Mouse (Mus musculus) cerebellum, postnatal 10 days (tissue): ENCODE data around the gene Atf7.
"Not testable (repeated sequence)": the region's sequence is repeated elsewhere in the genome, so short reads cannot be mapped to it uniquely, and the experiment has no call there.

Experiments
- DNase-seq, 2 experiments: peaks; one replicate each; pipeline ENCODE4 v3.0.0; 2021; ENCODE audit warnings: mixed read lengths in 2 of 2

Gene Atf7

GRCm38 (mm10) chr15:102624970-102625686 is at the start of gene Atf7, which contains the start of gene Gm28047:
Atf7 (minus strand) TSS chr15:102625464.
Gm28047 (minus strand) TSS chr15:102625067.
- peak; percentile 100 for DNase-seq

- DNase-seq, result peak; percentile 55 to 56
Observed at GRCm38 (mm10) chr15:102673548-102673947, 48.3 kb upstream of the Atf7 start.

DNA sequence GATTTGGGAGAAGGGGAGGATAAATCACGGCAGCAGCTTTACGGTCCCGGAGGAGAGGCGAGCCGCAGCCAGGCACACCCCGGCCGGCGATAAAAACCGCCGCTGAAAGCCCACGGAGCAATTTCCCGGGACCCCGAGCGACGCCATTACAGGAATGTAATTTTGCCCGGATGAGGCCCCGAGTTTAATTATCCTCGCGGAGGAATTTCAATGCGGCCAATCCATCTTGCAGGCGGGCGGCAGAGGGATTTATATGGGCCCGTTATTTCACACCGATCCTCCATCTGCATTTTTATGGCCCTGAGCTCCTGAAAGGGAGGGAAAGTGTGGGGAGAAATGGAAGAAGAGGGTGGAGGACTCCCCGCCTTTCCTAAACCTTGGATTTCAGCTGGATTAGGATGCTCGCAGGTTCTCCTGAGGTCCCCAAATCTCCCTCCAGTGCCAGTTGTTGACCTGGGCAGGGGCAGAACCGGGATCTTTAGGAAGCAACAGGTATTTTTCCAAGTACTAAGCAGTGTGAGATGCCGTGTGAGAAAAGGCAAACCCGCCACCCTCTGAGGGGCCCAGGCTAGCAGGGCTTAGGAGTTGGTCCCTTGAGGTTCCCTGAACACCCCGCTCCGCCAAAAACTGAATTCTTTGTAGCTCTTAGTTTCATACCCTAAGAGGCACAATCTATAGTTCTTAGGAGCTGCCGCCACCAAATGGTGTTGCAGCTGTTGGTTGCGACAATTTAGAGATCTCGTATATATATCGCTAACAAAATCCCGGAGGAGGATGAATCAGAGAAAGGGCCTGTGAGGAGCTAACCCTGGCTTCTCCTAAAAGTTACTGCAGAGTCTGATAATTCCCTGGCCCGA is 47.2 kb upstream of the Atf7 start, which contains the start of gene Atp5g2:
Gene Atp5g2 (minus strand): TSS at position 138 of the 857 bp plus-strand sequence.
- DNase-seq, result peak in 1 of 2 experiments; percentile 35

GRCm38 (mm10) chr15:102671721-102672214 is 46.5 kb upstream of the Atf7 start:
- DNase-seq, result peak; percentile 92 to 94

DNA sequence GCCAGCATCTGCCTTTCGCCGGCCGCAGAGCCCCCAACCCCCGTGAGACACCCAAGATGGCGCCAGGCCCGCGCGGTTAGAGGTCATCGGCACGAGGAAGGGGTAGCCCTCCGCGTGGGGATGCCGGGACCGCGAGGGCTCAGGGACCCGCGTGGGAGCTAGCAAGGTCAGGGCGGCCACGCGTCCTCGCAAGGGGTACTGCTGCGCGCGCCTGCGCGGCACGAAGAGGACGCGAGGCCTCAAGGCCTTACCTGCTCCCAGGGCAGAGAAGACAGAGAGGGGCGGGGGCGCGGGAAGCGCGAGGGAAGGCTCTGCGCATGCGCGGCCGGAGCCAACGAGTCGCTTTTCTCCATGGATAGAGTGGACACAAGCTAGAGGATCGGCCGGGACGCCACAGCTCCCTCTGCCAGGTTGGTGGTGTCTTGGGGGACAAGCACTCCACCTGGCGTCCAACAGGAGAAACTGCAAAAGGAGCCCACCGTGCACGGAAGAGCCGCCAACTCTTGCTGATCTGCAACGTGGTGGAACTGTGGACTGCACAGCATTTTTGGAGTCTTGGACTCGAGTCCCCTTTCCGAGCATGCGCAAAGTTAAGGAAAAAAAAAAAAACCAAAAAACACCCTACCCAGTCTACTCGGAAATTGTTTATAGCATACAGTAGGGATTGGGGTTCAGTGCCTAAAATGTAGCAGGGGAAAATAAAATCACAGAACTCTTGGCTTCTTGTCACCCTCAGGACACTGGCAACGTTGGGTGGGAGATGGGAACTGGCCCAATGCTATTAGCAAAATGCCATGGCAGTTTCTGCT is 45.7 kb upstream of the Atf7 start:
- DNase-seq, result peak; percentile 100

DNA sequence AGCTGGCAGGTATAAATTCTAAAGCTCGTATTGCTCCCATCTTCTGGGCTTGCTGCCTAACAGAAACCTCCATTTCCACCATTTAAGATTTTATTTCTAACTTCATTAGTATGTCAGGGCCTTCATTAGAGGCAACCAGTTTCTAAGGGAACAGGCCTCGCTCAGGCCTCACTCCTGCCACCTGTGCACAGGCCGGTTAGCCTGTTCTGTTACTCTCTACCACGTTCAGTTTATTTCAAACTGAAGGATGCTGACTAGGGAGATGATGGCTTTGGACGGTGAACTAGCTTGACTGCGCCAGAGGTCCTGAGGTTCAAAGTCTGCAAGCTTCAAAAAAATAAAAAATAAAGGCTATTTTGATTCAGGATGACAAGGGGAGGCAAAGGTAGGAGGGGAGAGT is 45.0 kb upstream of the Atf7 start:
- peak; percentile 39 to 62 for DNase-seq

GRCm38 (mm10) chr15:102669571-102669970 is 44.3 kb upstream of the Atf7 start:
- no peak for DNase-seq

- peak; percentile 84 to 89 for DNase-seq
Observed at GRCm38 (mm10) chr15:102665494-102665893, 40.2 kb upstream of the Atf7 start.

DNA sequence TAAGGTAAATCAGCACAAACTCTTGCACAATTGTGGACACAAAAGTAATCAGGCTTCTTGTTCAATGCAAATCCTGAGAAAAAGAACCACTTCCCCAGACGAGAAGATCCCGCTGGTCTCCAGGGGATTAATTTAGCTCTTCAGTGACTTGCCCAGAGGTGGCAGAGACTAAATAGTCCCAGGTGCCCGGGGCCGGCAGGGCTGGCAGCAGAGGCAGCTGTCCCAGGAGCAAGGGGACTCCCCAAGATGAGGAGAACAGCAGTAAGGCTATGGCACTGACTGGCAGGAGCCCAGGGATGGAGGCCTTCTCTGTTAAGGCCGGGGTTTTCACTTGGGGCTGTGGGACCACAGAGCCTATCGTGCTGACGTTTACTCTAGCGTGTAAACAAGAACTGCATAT is 38.6 kb upstream of the Atf7 start:
- DNase-seq, result no peak

GRCm38 (mm10) chr15:102662601-102663000 is 37.3 kb upstream of the Atf7 start:
- DNase-seq, result not testable (repeated sequence)

GRCm38 (mm10) chr15:102657926-102658381 is 32.7 kb upstream of the Atf7 start:
- DNase-seq, result no peak

GRCm38 (mm10) chr15:102656658-102657057 is 31.4 kb upstream of the Atf7 start:
- peak in 1 of 2 experiments; percentile 13 for DNase-seq

DNA sequence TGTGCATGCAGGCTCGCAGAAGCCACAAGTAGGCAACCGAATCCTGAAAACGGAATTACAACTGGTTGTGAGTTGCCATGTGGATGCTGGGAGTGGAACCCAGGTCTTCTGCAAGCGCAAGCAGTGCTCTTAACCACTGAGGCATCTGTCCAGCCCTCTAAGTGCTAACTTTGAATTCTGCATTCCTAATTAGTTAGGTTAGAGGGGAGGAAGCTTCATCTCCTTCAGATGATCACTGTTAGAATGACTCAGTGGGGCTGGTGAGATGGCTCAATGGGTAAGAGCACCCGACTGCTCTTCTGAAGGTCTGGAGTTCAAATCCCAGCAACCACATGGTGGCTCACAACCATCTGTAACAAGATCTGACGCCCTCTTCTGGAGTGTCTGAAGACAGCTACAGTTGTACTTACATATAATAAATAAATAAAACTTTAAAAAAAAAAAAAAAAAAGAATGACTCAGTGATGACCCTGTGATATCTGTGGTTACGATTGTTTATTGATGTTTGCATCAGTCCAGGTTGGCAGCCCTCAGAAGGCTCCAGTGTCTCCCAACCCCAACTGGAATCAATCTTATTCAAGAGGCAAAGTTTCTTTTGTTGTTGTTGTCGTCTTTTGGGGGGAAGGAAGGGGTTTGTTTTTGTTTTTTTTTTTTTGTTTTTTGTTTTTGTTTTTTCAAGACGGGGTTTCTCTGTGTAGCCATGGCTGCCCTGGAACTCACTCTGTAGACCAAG is 26.8 kb upstream of the Atf7 start:
- not testable (repeated sequence) for DNase-seq

GRCm38 (mm10) chr15:102651107-102651506 is 25.8 kb upstream of the Atf7 start:
- no peak for DNase-seq

DNA sequence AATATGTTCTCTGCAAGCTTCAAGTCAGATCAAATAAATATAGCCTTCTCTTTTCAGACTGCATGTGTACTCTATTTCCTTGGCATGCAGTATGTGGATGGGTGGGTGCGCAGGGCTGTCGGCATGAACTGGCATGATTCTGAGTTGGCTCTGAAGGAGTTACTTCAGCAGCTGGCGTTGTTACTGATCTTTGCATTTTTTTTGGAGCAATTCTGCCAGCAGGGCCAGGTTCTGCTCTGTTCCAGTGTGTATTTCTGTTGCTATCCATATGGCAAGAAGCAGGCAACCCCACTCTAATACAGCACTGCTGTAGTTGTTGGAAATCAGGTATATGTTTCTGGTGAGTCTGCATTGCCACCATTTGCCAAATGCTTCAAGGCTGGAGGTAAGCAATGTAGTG is 10.6 kb upstream of the Atf7 start:
- DNase-seq, result peak; percentile 55 to 67

DNA sequence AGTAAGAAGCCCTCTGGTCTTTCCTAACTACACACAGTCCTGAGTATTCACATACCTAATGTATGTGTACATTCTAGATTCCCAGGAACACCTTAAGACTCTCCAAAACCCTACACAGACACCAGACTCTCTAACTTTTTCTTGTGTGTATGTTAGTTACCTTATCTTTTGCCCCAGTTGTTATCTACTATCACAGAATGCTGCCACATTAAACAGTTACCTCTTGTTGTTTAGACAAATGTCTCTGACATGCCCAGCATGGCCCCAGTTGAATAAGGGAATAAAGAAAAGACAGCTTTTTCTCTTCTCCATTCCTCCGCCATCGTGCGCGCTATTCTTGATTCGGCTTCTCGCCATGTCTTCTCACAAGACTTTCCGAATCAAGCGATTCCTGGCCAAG is 9.4 kb upstream of the Atf7 start:
- no peak for DNase-seq

DNA sequence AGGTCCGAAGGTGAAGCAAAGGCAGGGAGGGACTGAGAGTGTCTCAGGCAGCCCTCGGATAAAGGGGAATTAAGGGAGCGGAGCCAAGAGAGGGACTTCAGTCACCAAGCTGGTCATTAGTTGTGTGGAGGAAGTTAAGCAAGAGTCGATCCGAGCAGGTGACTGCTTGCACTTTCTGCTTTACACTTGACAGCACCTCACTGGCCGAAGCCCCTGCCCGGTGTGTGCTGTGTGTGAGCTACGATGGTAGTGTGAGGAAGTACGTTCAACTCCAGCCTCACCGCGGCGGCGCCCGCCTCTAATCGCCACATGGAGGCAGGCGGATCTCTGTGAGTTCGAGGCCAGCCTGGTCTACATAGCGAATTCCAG is 407 bp upstream of the Atf7 start:
- peak in 1 of 2 experiments; percentile 61 for DNase-seq

GRCm38 (mm10) chr15:102624291-102624969 is 834 bp downstream of the Atf7 start:
- DNase-seq, result peak; percentile 42 to 51

DNA sequence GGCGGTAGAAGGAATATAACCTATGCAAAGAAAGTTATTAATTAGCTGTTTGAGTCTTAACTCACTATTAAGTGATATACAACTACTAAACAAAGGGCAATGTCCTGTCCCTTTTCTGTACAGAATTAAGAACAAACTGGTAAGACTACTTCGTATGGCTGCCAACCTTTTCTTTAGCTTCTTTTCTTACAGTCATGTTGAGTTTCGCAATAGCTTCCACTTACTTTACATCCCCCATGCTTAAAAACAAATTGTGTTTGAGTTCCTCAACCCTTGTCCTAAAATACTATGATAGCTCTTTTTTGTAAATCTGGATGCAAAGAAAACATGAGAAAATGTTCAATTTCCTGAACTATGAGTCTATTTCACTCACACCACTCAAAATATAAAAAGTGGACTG is 2.1 kb downstream of the Atf7 start:
- DNase-seq, result no peak

DNA sequence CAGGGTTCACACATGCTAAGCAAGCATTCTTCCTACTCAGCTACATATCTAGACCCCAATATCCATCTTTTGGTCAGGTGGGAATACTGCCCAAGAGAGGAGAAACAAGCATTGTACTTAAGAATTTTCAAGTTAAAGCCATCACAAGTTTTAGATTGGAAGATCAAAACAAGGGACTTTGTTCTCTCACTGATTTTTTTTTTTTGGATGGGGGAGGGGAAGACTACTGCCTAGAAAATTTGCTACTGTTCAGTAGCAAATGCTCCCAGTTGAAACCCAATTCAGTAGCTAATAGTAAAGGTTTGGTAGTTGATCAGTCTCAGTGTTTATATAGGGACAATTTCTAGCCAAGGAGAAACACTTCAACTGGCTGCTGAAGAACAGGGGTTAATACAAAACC is 2.7 kb downstream of the Atf7 start:
- no peak for DNase-seq

- DNase-seq, result no peak
Observed at GRCm38 (mm10) chr15:102620765-102621164, 4.5 kb downstream of the Atf7 start.
